Mouse (Mus musculus): ENCODE results near the gene Fuca2. TPM values are rescaled to one million over a fixed set of nuclear protein-coding genes. Genes with fewer than 3 reads are reported as not detected.

Gene Fuca2
- polyA plus RNA-seq, 1 experiment from 2014 or later: 1,219 TPM

DNA sequence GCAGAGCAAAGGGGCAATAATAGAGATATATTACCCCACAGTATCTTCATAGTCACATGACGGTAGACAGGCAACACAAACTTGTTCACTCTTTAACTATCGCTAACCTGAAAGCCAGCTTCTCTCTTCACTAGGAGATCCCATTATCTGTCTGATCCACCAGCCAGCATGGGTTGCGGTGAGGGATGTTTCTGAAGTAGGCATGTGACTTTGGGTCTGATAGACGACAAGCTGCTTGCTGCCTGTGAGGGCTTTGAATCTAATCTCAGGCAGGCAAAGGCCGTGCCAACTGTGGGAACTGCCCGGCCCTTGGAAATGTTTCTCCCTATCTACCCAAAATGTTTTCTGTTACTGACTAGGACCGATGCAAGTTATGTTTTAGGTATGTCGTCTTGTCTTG lies 3.0 kb downstream of the Fuca2 start:
- Histone ChIP-seq H3K4me1 (replicated peaks; ENCODE audit: control insufficient read depth, insufficient read depth, low read length) (0 out of 2 replicates have a peak, but pooled peaks cover 5% of the 10 kb centered on the region), H3K9me3 (ENCODE audit: control insufficient read depth) (no peaks in the 10 kb centered on the region), H3K36me3 (ENCODE audit: control insufficient read depth, insufficient read depth) (peaks cover 12% of the 10 kb centered on the region), H3K9ac (ENCODE audit: low read depth, low read length) (no peak overlapping the region), H3K4me2 (replicated peaks; ENCODE audit: low read depth) (peak overlapping the region; percentile 84), H3K4me3 (ENCODE audit: low read depth, low read length) (peak overlapping the region; percentile 74), H3K27ac (ENCODE audit: low read depth, low read length) (no peak overlapping the region), H3K27me3 (replicated peaks; ENCODE audit: control insufficient read depth, insufficient read depth, low read length) (no peaks in the 10 kb centered on the region)
- WGBS: 62% methylated on average over 8 of the region's 8 CpGs
- no peak for TF ChIP-seq CTCF (IDR thresholded peaks at IDR 0.05; ENCODE audit: low read depth)
- no peak for ATAC-seq

DNA sequence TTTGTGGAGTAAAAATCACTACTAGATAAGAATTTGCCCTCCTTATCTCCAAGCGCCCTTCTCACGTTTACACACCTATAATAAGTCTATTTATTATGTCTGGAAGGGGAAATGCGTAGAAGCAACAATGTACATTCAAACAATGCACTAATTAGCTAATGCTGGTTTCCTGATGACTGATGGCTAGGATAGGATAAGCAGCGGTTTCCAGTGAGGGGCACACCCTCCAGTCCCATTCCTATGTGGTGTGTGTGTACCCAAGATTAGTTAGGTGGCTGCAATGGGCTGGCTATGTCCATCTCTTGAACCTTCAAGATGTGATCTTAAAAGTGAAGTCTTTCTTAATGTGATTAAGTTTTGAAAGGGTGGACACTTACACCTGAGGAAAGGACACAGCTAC lies 22.5 kb downstream of the Fuca2 start:
- Histone ChIP-seq H3K4me2 (replicated peaks; ENCODE audit: low read depth) (no peak overlapping the region), H3K4me3 (ENCODE audit: low read depth, low read length) (no peak overlapping the region), H3K27me3 (replicated peaks; ENCODE audit: control insufficient read depth, insufficient read depth, low read length) (no peaks in the 10 kb centered on the region), H3K9ac (ENCODE audit: low read depth, low read length) (no peak overlapping the region), H3K9me3 (ENCODE audit: control insufficient read depth) (no peaks in the 10 kb centered on the region), H3K36me3 (ENCODE audit: control insufficient read depth, insufficient read depth) (0 out of 2 replicates have a peak, but pooled peaks cover 1% of the 10 kb centered on the region), H3K4me1 (replicated peaks; ENCODE audit: control insufficient read depth, insufficient read depth, low read length) (no peaks in the 10 kb centered on the region), H3K27ac (ENCODE audit: low read depth, low read length) (no peak overlapping the region)
- 37% methylated on average over 4 of the region's 4 CpGs for WGBS
- no peak for ATAC-seq
- no peak for TF ChIP-seq CTCF (IDR thresholded peaks at IDR 0.05; ENCODE audit: low read depth)

DNA sequence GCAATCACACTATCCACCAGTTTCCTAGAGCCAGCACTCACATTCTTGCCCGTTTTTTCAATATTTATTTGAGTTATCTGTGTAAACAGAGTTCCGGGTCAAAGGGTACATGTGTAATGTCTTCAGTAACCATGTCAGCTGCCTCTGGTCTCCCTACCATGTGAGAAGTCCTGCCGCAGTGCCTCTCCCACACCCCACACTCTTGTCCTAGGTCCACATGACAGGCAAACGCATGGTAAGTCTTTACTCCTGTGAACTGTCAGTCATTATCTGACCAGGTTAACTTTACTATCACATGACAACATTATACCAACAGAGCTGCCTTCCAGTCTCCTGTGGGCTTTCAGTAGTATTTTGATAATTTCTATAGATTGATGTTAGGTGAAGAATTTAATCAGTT lies 28.8 kb downstream of the Fuca2 start:
- ATAC-seq: peak; percentile 87
- 34% methylated on average over 4 of the region's 4 CpGs for WGBS
- no peak overlapping the region for H3K4me2 ChIP-seq (replicated peaks; ENCODE audit: low read depth)
- H3K4me3 ChIP-seq (ENCODE audit: low read depth, low read length): no peak overlapping the region
- no peaks in the 10 kb centered on the region for H3K27me3 ChIP-seq (replicated peaks; ENCODE audit: control insufficient read depth, insufficient read depth, low read length)
- peaks cover 29% of the 10 kb centered on the region for H3K36me3 ChIP-seq (ENCODE audit: control insufficient read depth, insufficient read depth)
- no peaks in the 10 kb centered on the region for H3K9me3 ChIP-seq (ENCODE audit: control insufficient read depth)
- TF ChIP-seq CTCF (IDR thresholded peaks at IDR 0.05; ENCODE audit: low read depth): no peak
- H3K27ac ChIP-seq (ENCODE audit: low read depth, low read length): no peak overlapping the region
- no peaks in the 10 kb centered on the region for H3K4me1 ChIP-seq (replicated peaks; ENCODE audit: control insufficient read depth, insufficient read depth, low read length)
- H3K9ac ChIP-seq (ENCODE audit: low read depth, low read length): no peak overlapping the region

DNA sequence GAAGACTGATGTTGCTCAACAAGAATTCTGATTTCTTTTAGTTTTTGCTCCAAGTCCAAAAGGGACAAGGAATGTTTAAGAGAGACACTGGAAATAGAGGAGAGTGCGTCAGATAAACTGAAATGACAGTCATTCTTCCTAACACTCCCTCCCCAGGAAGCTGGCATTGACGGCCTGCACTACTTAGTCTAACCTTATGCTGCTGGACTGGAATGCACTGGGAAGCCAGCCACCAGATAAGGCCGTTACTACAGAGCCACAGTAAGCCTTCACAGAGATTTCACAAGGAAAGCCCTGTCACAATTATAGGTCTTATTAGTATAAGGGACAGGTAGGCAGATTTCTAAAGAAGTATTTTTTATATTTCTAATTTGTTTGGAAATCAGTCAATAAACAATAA lies 35.4 kb downstream of the Fuca2 start:
- peaks cover 36% of the 10 kb centered on the region for H3K36me3 ChIP-seq (ENCODE audit: control insufficient read depth, insufficient read depth)
- WGBS: 80% methylated on average over 3 of the region's 3 CpGs

DNA sequence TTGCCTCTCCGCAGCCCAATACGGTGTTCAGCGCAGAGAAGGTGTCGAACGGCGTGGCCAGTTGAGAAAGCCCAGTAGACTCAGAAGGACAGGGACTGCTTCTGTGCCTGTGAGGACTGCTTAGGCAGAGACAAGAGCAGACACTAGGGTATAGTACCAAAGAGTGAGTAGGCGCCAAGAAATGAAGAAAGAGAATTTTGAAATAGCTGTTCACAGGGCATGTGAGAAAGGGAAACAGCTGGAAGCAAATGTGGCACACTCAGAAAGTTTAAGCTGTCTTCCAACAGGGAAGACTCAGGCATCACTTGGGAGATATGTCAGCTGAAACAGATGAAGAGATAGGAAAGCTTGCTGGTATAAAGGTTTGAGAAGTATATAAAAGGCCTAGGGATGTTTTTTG lies 37.4 kb downstream of the Fuca2 start:
- Histone ChIP-seq H3K4me3 (ENCODE audit: low read depth, low read length) (no peak overlapping the region), H3K36me3 (ENCODE audit: control insufficient read depth, insufficient read depth) (peaks cover 33% of the 10 kb centered on the region), H3K4me1 (replicated peaks; ENCODE audit: control insufficient read depth, insufficient read depth, low read length) (no peaks in the 10 kb centered on the region), H3K27ac (ENCODE audit: low read depth, low read length) (no peak overlapping the region), H3K9ac (ENCODE audit: low read depth, low read length) (no peak overlapping the region), H3K27me3 (replicated peaks; ENCODE audit: control insufficient read depth, insufficient read depth, low read length) (no peaks in the 10 kb centered on the region), H3K4me2 (replicated peaks; ENCODE audit: low read depth) (no peak overlapping the region), H3K9me3 (ENCODE audit: control insufficient read depth) (no peaks in the 10 kb centered on the region)
- 97% methylated on average over 7 of the region's 7 CpGs for WGBS
- no peak for ATAC-seq
- TF ChIP-seq CTCF (IDR thresholded peaks at IDR 0.05; ENCODE audit: low read depth): no peak

More for the DNA sequence above, 35.4 kb downstream of the Fuca2 start:
- H3K9ac ChIP-seq (ENCODE audit: low read depth, low read length): no peak overlapping the region
- no peaks in the 10 kb centered on the region for H3K9me3 ChIP-seq (ENCODE audit: control insufficient read depth)
- H3K4me1 ChIP-seq (replicated peaks; ENCODE audit: control insufficient read depth, insufficient read depth, low read length): no peaks in the 10 kb centered on the region
- no peak for TF ChIP-seq CTCF (IDR thresholded peaks at IDR 0.05; ENCODE audit: low read depth)
- no peak overlapping the region for H3K4me3 ChIP-seq (ENCODE audit: low read depth, low read length)
- no peak overlapping the region for H3K4me2 ChIP-seq (replicated peaks; ENCODE audit: low read depth)
- no peak for ATAC-seq
- no peak overlapping the region for H3K27ac ChIP-seq (ENCODE audit: low read depth, low read length)
- no peaks in the 10 kb centered on the region for H3K27me3 ChIP-seq (replicated peaks; ENCODE audit: control insufficient read depth, insufficient read depth, low read length)

DNA sequence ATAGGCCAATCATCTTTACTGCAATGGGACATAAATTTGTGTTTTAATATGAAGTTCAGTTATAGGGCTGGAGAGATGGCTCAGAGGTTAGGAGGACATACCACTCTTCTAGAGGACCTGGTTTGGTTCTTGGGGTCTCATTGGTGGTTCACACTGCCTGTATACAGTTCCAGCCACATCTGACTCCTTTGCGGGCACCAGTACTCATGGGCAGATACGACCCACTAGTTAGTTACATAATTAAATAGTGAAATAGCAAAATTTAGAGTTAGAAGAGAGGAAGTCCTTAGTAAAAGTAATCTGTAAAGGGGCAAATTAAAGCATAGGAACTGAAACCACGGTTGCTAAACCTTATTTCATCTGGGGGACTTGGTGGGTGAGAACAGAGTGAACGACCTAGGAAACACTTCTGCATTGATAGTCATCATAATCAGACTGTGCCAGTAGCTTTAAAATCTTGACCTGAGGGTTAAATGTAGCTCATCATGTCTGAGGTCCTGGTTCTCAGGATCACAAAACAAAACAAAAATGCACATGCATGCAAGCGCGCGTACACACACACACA lies 40.5 kb downstream of the Fuca2 start:
- H3K4me3 ChIP-seq (ENCODE audit: low read depth, low read length): no peak overlapping the region
- H3K4me2 ChIP-seq (replicated peaks; ENCODE audit: low read depth): no peak overlapping the region
- no peak overlapping the region for H3K27ac ChIP-seq (ENCODE audit: low read depth, low read length)
- H3K9me3 ChIP-seq (ENCODE audit: control insufficient read depth): no peaks in the 10 kb centered on the region
- ATAC-seq: no peak
- no peaks in the 10 kb centered on the region for H3K4me1 ChIP-seq (replicated peaks; ENCODE audit: control insufficient read depth, insufficient read depth, low read length)
- H3K36me3 ChIP-seq (ENCODE audit: control insufficient read depth, insufficient read depth): peaks cover 36% of the 10 kb centered on the region
- no peaks in the 10 kb centered on the region for H3K27me3 ChIP-seq (replicated peaks; ENCODE audit: control insufficient read depth, insufficient read depth, low read length)
- TF ChIP-seq CTCF (IDR thresholded peaks at IDR 0.05; ENCODE audit: low read depth): no peak
- WGBS: 90% methylated on average over 7 of the region's 7 CpGs
- H3K9ac ChIP-seq (ENCODE audit: low read depth, low read length): no peak overlapping the region

DNA sequence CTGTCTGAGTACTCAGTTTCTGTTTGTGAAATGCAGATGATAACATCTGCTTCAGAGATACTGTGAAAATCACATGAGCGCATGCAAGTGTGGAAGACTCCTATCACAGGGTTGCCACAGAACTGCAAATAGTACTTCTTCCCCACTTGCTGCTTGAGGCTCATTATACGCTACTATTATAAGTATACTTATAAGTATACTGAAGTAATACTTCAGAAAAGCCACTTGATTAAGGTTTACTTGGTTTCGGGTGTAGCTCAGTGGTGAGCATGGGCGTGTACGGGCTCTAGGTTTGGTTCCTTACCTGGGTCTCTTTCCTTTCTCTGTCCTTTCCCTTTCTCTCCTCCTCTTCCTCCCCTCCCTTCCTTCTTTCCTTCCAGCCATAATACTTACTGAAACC lies 42.4 kb downstream of the Fuca2 start:
- H3K27ac ChIP-seq (ENCODE audit: low read depth, low read length): no peak overlapping the region
- ATAC-seq: no peak
- peaks cover 36% of the 10 kb centered on the region for H3K36me3 ChIP-seq (ENCODE audit: control insufficient read depth, insufficient read depth)
- no peak overlapping the region for H3K4me3 ChIP-seq (ENCODE audit: low read depth, low read length)
- WGBS: 93% methylated on average over 5 of the region's 5 CpGs
- no peak overlapping the region for H3K4me2 ChIP-seq (replicated peaks; ENCODE audit: low read depth)
- H3K9ac ChIP-seq (ENCODE audit: low read depth, low read length): no peak overlapping the region
- TF ChIP-seq CTCF (IDR thresholded peaks at IDR 0.05; ENCODE audit: low read depth): no peak
- no peaks in the 10 kb centered on the region for H3K4me1 ChIP-seq (replicated peaks; ENCODE audit: control insufficient read depth, insufficient read depth, low read length)
- H3K9me3 ChIP-seq (ENCODE audit: control insufficient read depth): no peaks in the 10 kb centered on the region
- H3K27me3 ChIP-seq (replicated peaks; ENCODE audit: control insufficient read depth, insufficient read depth, low read length): no peaks in the 10 kb centered on the region

All from intestine, postnatal 0 days (tissue).